In genomic region chr16:20368221-20368620, GRCm38 (mm10) we compare ENCODE assay signal across 12 mouse cellular contexts.
"Had no signal": no experiment of that assay in that cellular context is flagged by ENCODE, and none has a peak within 500 bp of the region (broad histone marks: within the 10 kb centered on the region; RNA-seq: fewer than 3 reads in every experiment).

No protein-coding gene starts in this region.

- DNase-seq: left cerebral cortex, postnatal 4 days; liver; liver, embryonic 13.5 days; liver, postnatal 0 days; lung, adult 18-20 months; lung, adult 2 months; lung, embryonic 14.5 days; lung, postnatal 10 days; lung, postnatal 14 days; lung, postnatal 36 days; lung, postnatal 4 days; midbrain, embryonic 14.5 days had no signal
